Mouse (Mus musculus) NIH3T3 (cell line): ENCODE results near the gene Cpne7.
"Not testable (repeated sequence)": the region's sequence is repeated elsewhere in the genome, so short reads cannot be mapped to it uniquely, and the experiment has no call there.

ENCODE experiments used
- DNase-seq: peaks from one replicate; pipeline ENCODE4 v3.0.0-alpha.2; 2012; ENCODE audit warnings: low read depth

Cpne7 gene

GRCm38 (mm10) chr8:123117127-123117731 lies at the start of gene Cpne7:
Gene Cpne7 (plus strand): TSS chr8:123117374.
- DNase-seq: no peak

GRCm38 (mm10) chr8:123071176-123071575 lies 46.0 kb upstream of the Cpne7 start:
- peak; percentile 56 for DNase-seq

DNA sequence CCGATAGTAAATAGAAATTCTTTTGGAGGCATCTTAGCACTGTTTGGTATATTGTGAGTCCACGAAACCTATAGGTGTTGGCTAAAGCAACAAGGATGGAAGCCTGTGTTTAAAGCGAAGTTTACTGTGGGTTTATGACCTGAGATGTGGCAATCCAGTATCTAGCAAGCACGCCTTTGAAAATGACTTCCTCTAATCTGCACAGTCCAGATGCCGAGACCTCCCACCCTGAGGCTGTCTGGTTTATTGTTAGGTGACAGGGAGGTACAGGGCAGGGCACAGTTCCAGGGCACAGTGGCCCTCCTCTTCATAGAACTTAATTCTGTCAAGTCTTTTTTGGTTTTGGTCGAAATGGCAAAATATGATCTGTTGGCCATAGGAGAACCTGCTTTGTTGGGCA lies 40.0 kb upstream of the Cpne7 start:
- DNase-seq: no peak

- DNase-seq: no peak
These were observed 34.2 kb upstream of the Cpne7 start for GRCm38 (mm10) chr8:123082993-123083392.

DNA sequence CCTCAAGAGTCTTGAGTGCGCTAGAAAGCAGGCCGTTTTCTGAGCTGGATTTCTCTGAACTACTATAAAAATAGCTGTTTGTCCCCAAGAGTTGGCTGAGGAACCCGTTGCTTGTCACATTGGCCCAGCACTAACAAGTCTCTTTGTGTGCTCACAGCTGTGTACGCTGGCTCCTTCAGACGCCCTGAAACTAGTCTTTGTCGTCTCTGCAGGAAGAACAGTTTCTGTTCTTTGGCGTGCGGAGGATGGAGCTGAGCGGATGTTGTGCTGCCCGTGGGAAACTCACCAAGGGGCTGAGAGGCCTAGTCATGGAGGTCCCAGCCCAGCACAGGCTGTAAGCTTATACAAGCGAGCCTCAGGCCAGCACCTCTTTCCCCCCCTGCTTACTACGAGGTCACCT lies 33.6 kb upstream of the Cpne7 start:
- DNase-seq: no peak

DNA sequence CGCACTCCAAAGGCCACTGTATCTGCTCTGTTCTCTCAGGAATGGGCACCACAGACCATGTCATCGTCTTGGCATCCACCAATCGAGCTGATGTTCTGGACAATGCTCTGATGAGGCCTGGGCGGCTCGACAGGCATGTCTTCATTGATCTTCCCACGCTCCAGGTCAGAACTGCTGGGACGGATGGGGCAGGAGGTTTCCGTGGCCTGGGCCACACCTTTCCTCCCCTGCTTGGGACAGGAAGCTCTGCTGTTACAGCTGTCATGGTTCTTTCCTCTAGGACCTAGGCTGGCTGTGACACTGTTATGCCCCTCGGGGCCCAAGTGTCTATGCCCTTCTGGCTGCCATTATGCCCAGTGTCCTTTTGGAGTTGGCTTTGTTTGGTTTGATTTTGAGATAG lies 29.9 kb upstream of the Cpne7 start:
- no peak for DNase-seq

DNA sequence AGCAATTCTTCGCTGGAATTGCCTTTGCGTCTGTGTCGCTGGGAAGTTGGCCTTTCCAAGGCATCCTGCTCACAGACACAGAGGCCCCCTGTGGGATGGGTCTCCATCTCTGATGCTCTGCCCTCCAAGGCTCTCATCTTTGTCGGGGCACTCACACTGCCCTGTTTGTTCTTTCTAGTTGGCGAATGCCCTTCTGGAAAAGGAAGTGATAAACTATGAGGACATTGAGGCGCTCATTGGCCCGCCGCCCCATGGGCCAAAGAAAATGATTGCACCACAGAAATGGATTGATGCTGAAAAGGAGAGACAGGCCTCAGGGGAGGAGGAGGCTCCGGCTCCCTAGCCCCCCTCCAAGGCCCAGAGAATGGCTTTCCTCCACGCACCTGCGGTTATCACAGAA lies 20.0 kb upstream of the Cpne7 start:
- no peak for DNase-seq

DNA sequence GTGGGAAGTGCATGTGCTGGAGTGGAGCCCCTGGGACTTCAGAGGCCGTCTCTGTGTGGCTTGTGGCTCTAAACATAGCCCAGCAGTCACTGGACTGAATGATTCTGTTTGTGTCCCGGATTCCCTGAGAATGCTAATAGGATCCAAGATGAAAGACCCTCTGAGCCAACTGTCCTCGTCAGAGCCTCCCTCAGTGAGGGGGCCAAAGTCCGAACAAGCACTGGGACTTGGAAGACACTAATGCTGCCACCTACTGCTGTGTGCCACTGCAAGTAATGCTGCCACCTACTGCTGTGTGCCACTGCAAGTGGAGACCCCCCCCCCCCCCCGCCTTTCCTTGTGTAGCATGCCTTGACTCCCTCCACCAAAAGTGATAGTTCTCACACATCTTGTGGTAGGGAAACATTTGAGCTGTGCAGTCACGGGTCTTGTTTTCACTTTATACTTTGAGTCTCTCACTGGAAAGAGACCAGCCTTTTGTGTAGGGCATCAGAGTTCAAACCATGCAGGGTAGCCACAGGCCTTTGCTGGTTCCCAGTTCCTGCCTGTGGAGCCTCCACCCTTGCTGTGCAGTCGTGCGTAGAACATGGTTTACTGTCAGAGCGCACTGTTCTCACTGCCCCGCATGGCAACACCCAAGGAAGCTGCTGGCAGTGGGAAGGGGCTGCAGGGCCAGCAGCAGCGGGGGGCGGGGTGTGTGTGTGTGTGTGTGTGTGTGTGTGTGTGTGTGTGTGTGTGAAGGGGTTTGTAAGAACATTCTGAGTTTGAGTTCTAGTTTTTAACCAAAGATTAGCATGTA lies 19.2 kb upstream of the Cpne7 start:
- DNase-seq: no peak

DNA sequence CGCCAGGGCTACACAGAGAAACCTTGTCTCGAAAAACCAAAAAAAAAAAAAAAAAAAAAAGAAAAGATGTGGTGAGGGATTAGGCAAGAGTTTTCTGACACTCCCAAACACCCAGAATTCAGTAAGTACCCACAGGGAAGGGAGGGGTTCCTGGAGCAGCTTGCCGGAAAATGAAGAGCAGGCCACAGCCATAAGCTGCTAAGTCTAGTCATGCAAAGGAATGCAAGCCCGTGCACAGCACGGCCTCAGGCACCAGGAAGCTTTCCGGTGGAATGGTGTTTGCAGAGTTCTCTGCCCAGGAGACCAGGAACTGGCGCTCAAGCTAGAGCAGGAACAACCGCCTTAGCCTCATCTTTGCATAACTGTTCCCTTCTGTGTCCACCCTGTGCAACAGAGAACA lies 16.9 kb upstream of the Cpne7 start:
- DNase-seq: peak; percentile 92

- no peak for DNase-seq
These were observed 15.9 kb upstream of the Cpne7 start for GRCm38 (mm10) chr8:123101244-123101643.

DNA sequence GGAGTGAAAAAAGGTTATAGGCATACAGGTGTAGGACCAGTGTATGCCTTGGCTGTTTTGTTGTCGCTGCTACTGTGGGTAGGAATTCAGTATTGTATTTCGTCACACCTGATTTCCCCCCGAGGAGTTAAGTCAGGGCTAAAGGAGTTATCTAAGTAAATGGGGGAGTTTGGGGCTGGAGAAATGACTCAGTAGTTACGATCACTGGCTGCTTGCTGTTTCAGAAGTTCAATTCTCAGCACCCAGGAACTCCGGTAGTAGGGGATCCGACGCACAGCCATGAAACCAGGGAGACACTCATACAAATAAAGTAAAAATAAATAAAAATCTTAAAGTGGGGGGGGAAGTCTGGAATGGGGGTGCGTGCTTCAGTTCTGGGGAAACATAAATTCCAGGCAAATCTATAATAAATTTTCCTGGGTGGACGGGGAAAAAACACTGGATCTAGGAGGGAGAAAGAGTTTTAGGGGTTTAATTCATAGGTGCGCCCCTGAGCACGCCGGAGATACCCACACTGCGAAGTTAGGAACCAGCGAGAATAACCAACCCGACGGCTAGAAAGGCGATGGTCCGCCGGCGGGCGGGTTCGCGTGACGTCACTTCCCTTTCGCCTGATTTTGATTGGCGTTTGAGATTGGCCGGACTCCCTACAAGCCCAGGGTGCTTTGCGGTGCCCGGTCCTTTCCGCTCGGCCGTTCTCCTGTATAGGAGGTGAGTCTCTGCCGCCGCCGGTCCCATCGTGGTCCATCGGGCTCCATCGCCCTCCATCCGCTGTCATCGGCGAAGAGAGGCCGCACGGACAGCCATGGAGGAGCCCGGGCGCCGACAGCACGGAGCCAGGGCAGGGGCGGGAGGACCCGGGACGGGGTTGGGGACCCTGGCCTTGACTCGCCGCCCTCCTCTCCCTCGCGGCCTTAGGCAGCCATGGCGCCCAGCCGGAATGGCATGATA lies 15.2 kb upstream of the Cpne7 start, which contains the start of gene Rpl13:
Gene Rpl13 (plus strand): TSS at position 616 of the 951 bp plus-strand sequence.
- peak; percentile 98 for DNase-seq

- DNase-seq: not testable (repeated sequence)
These were observed 14.3 kb upstream of the Cpne7 start for GRCm38 (mm10) chr8:123102855-123103254.

DNA sequence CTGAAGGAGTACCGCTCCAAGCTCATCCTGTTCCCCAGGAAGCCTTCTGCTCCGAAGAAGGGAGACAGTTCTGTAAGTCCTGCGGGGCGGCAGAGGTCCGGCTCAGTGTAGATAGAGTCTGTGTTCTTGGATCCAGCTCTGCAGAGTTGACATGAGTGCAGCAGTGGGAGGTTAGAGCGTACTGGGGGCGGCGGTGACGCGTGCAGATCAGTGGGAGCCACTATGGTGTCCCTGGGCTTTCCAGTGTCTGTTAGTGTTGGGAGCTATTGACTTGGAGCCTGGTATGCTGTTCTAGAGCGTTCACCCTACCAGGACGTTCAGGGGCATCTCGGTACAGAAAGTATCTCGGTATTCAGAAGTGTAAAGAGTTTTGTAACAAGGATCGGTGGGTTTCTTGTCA lies 13.9 kb upstream of the Cpne7 start:
- peak; percentile 28 for DNase-seq

DNA sequence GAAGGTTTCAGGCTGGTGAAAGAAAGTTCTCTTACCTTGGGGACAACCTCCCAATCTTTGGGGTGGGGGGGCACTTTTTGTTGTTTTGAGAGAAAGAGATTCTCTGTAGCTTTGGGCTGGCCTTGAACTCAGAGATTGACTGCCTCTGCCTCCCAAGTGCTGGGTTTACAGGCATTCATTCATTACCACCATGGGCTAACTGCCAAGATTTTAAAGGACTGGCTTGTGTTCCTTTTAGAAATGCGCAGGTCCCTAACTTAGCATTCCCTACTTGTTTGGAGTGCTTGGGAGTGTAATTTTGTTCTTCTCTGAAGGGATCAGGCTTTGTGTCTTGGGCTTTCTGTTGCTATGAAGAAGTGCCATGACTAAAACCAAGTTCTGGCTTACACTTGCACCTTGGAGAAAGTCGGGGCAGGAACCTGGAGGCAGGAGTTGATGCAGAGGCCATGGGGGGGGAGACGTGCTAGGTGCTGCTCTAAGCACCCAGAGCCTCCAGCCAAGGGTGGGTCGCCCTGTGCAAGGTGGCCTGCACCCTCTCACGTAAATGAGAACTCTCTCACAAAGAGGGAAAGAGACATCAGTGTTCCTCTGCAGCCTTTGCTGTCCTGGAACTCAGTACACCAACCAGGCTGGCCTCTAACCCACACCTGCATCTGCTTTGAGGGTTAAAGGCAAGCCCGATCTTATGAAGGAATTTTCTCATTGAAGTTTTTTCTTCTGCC lies 13.0 kb upstream of the Cpne7 start:
- peak; percentile 49 for DNase-seq

DNA sequence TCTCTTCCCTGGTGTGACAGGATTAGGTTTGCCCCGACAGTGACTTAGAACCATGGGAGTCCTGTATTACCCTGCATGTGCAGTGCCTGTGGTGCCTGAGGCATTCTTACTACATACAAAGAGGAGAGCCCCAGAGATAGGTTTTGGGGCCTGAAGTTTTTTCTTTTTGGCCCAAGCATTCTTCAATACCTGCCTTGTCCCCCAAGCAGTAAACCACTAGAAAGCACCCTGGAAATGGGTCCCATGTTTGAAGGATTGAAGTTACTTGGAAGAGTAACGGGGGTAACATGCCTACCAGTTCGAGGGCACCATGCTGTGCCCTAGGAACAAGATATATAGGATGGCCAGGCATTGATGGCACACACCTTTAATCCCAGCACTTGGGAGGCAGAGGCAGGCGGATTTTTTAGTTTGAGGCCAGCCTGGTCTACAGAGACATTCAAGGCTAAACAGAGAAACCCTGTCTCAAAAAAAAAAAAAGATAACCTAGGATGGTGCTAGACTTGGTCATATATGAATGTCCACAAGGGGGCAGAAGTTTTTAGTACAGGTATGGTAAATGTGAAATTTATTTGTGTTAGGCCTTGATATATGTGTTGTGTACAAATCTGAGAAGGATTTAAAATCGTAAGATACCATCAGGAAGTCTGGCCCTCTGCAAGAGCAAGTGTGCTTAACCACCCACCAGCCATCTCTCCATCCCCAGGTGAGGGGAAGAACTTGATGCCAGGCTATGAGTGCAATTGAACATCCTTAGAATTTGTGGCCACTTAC lies 11.4 kb upstream of the Cpne7 start:
- DNase-seq: peak; percentile 85

DNA sequence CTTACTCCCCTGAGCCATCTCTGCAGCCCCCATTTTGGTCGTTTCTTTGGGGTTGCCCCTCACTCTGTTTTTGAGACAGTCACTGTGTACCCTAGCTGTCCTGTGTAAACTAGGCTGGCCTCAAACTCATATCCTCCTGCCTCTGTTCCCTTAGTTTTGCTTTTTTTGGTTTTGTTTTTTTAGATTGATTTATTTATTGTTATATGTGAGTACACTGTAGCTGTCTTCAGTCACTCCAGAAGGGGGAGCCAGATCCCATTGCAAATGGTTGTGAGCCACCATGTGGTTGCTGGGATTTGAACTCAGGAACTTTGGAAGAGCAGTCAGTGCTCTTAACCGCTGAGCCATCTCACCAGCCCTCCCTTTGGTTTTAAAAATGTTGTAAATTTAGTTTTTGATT lies 10.6 kb upstream of the Cpne7 start:
- peak; percentile 74 for DNase-seq

DNA sequence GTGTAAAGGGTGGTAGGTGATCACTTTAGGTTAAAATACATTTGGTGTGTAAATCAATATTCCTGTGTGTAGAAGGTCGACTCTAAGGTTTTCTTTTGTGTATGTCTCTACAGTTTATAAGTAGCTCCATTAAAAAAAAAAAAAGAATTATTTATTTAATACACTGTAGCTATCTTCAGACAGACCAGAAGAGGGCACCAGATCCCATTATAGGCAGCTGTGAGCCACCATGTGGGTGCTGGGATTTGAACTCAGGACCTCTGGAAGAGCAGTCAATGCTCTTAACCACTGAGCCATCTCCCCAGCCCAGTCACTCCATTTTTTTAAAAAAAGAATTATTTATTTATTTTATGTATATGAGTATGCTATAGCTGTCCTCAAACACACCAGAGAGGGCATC lies 9.2 kb upstream of the Cpne7 start:
- peak; percentile 37 for DNase-seq

DNA sequence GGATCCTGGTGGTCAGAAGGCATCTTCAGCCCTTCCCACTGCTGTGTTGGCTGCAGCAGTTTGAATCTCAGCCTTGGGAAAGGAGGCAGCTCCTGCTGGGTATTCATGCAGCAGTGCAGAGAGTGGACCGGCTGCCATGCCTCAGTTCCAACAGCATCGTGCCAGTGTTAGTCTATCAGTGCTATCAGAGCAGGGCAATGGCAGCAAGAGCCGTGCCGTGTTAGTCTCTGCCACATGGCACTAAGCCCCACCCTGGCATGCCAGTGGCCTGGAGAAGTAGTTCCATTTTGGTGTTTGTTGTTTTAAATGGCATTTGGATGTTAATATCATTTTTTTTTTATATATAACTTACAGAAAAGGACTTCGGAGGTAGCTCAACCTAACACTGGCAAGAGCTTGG lies 8.2 kb upstream of the Cpne7 start:
- no peak for DNase-seq

DNA sequence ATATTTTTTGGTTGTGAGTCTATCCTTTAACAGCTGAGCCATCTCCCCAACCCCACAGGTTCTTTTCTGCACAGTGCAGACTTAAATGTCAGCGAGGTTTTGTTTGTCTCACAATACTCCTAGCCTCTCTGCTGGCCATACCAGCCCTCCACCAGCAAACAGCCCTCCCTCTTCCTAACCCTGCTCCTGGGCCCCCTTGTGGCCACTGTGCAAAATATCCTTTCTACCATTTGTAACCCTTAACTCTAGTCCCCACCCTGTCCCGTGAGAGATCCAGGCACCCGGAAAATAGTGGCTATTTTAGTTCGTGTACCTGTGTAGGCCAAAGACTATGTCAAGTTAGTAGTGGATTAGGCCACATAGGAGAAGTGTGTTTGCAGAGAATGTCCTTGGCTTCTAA lies 6.5 kb upstream of the Cpne7 start:
- peak; percentile 83 for DNase-seq

DNA sequence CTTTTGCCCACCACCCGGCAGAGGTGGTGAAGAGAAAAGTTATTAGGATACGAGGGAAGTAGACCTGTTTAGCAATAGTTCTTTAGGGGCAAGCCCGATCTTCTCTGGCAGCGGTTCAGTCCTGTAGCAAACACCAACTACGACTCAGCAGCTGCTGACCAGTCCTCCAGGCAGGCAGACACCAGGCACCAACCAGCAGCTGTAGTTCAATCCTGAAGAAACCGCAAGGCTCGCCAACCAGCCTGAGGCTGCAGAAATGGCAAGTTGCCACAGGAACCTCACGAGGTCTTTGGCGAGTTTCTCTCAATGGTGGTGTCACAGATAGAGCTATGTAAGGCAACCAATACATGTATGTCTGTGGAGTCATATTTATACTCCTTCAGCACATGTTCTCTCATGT lies 4.3 kb upstream of the Cpne7 start:
- peak; percentile 87 for DNase-seq

DNA sequence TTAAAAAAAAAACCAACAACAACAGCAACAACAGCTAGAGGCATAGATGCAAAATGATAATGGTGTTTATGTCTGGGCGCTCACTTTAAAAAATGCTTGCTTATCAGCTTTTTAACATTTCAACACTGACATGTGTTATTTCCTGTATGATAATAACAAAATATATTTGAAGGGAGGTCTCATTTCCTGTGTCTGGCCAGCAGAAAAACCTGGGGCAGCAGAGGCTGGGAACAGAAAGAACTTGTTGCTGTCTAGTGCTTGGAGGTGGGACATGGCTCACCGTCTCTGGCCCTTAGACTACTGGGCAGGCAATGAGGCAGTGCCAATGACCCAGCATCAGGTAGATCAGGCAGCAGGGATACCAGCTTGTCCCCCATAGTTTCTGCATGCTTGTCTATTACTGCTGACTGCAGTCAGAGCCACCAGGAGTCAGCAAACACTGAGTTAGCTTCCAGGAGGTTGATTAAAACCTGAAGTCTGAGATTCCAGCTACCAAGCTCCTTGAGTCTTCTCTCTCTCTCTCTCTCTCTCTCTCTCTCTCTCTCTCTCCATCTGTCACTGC lies 3.2 kb upstream of the Cpne7 start:
- DNase-seq: peak; percentile 68
